Mouse (Mus musculus) left cerebral cortex, adult 8-10 months (tissue): ENCODE results near the gene Mex3a. TPM values are rescaled to one million over a fixed set of nuclear protein-coding genes. Genes with fewer than 3 reads are reported as not detected.

Source experiments
- DNase-seq, 2 experiments: peaks; one replicate each; pipeline ENCODE4 v3.0.0; 2022; ENCODE audit warnings: low spot score in 2 of 2
- total RNA-seq, 4 experiments: library from RNA; stranded (reverse); gene quantifications; 2 replicates each; pipeline ENCODE4 v1.2.4; 2022

Mex3a gene
- 1 to 10 TPM; 2.3 to 3.1 (median 2.6) TPM for total RNA-seq

GRCm38 (mm10) chr3:88532299-88532674 is at the start of gene Mex3a:
TSS of gene Mex3a (plus strand) at chr3:88532395.
- DNase-seq = no peak

DNA sequence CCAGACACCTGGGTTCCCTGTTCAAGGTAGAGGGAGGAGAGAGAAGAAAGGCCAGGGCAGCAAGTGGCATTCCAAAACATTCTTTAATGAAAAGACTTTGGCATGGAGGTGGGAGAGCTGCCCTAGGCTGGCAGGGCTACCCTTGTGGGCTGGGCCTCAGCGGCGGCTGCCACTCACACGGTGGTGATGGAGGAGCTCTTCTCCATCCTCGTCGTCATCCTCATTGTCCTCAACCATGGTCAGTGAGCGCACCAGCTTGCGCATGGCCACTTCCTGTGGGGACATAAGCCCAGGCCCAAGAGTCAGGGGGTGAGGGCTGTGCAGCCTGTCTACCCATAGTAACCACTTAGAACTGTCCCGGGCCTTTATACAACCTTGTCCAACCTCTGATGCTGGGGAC is 49.1 kb upstream of the Mex3a start:
- no peak for DNase-seq

DNA sequence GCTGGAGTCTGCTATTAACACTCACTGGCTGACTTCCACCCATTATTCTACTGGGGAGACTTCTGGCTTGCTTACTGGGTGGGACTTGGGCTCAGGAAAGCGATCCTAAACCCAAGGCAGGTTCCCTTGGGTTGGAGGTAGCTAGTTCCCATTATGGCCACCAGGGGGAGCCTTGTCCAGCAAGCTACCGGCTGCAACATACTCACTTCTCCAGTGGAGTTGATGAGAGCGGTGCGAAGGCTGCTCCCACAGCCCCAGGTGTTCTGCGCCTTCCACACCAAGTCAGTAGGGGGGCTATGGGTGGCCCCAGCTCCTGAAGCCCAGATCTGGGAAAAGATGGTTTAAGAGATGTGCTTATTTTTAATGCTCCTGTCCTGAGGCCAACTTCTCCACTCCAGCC is 48.6 kb upstream of the Mex3a start:
- DNase-seq = peak in 1 of 2 experiments; percentile 69

GRCm38 (mm10) chr3:88484597-88485316 is 47.4 kb upstream of the Mex3a start:
- DNase-seq = no peak

- no peak for DNase-seq
Observed at GRCm38 (mm10) chr3:88486043-88486442, 46.2 kb upstream of the Mex3a start.

DNA sequence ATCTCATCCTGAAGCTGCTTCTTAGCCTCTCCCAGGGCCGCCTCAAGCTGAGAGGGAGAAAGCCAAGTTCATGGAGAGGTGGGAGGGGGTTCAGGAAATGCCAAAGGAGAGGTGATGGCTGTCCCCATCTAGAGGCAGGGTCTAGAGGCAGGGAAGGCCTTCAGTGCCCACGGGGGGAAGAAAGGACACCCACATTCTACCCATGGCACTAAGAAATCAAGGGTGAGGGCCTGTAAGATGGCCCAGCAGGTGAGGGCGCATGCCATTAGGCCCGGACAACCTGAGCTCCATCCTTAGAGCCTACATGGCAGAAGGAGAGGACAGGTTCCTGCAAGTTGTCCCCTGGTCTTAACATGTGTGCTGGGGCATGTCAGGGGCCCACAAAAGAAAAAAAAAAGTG is 45.3 kb upstream of the Mex3a start:
- DNase-seq = no peak

DNA sequence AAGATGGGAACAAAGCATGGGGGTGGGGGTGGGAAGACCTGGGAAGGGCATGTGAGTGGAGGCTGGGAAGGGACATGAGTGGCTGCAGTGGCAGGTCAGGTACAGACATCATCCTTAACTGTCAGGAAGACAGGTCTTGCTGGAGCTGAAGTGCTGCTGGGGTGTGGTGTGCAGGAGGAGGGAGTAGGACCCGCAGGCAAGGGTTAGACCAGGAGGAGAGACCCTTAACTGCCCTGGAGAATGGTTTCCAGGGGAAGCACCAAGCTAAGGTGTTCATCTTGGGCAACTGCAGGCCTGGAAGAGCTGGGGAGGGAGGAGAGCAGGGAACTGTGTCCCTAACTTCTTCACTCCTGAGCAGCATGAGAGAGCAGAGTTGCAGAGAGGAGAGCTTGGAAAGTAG is 44.8 kb upstream of the Mex3a start:
- DNase-seq = no peak

- no peak for DNase-seq
Observed at GRCm38 (mm10) chr3:88493706-88494582, 38.3 kb upstream of the Mex3a start.

DNA sequence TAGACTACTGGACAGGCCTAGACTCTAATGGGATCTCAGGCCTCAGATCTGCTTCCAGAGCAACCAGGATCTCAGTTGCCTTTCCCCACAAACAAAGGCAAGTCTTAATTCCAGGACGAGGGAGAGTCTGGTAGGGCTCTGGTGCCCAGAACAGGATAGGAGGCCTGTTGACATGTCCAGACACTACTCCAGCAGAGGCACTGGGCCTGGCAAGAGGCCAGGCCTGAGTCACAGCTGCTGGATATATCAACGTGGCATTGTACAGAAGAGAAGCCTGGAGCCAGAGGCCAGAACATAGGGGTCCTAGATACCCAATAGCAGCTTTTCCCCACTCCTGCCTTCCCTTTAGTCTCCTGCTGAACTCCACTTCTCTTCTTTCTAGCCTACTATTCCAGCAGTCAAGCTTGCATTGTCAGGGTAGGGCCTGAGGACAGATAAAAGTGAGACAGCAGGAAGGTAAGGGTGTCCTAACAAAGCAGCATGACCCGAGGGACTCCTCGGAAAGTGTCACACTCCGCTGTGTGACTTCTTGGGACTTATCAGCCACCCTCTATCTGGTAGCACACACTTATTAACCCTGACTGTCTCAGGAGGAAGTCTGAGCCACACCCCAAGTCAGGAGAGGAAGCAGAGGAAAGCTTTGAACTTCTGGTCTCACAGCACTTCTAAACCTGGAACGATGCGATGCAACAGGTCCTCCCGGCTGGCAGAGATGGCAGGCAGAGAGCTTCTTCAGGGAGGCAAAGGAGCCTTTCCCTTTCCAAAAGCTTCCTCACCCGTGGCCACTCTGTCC is 37.2 kb upstream of the Mex3a start:
- DNase-seq = no peak

- DNase-seq = no peak
Observed at GRCm38 (mm10) chr3:88495741-88496415, 36.3 kb upstream of the Mex3a start.

GRCm38 (mm10) chr3:88499580-88499979 is 32.6 kb upstream of the Mex3a start:
- no peak for DNase-seq

- no peak for DNase-seq
Observed at GRCm38 (mm10) chr3:88500087-88500486, 32.1 kb upstream of the Mex3a start.

DNA sequence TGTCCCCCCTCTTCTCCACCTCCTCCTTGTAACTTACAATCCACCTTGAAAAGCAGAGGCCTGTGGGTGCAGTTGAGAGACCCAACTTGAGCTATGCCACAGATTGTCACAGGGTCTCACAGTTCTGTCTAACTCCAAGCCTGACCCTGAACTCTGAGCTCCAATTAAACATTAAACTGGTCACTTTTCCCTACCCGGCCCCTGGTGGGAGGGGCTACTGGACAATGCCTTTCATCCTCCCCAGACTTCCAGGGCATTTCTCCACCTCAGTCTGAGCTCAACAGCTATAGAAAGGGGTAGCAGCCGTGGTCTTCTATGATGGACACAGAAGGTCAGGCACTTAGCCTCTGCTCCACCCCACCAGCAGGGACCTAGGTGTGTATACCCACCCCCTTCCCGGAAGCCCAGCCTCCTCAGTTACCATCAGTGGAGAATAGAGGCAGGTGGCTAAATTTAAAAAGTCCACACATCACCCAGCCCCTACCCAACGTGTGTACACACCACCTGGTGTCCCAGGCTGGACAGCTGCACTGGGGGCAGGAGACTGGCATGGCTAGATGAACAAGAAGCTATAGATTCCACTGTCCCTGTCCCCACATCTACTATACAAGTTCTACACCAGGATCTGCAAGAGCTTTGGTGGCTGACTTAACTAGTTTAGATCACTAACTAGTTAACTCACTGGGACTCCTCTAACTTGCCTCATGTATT is 31.4 kb upstream of the Mex3a start:
- no peak for DNase-seq

GRCm38 (mm10) chr3:88501366-88502030 is 30.7 kb upstream of the Mex3a start:
- no peak for DNase-seq

DNA sequence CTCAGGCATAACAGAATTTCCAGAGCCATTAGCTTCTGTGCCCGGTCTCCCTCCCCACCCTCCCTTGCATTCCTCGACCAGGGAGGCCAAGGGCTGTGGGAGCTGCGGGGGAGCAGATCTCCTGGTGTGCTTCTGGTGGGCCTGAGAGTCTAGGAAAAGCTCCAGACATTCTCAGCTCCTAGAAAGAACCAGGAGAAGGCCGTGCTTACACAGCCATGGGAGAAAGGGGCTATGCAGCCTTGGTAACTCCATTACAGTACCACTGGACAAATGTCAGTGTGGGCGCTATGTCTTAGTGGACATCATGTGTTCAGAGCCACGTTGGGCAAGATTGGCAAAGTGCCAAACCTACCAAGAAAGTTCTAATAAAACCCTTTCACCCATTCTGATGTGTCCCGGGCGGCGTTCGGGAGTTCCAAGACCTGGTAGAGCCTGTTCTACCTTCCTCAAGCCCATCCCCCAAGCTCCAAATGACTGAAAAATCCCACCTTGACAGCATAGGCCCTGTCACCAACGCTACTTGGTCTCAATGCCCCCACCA is 30.1 kb upstream of the Mex3a start:
- no peak for DNase-seq

GRCm38 (mm10) chr3:88502641-88503504 is 29.3 kb upstream of the Mex3a start:
- DNase-seq = peak; percentile 92 to 97

- peak in 1 of 2 experiments; percentile 70 for DNase-seq
Observed at GRCm38 (mm10) chr3:88503505-88503863, 28.7 kb upstream of the Mex3a start.

DNA sequence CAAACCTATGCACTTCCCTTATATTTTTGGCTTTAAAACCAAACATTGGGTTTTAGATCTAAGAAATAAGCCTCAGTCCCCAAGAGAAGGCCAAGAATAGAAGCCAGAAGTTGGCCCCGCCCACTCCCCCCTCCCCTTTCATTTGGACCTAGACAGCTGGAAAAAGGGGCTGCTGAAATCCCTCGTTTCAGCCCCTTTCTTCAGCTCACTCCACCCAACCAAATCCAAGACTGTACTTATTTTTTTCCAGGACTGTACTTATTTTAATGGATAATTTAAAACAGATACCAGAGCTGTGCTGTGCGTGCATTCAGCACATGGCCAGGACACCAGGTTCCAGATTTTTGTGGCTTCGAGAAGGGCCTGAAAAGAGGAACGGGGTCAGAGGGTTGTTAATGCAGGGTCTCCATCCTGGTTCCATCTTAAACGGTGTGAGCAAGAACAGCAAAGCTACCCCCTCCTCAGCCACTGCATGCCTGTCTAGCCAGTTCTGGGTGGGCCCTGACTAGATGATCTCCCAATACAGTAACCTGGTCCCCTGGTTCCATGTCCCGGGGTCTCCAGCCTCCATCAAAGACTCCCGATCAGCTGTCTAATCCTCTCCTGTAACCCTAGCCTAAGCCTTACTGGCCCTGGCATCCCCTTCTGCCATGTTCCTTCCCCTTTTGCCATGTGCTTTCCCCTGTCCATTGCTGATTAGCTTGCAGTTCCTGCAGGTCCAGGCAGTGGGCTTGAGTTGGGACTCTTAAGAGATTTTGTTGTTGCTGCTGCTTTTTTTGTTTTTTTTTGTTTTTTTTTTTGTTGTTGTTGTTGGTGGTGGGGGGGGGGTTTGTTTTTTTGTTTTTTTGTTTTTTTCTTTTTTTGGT is 28.1 kb upstream of the Mex3a start:
- DNase-seq = no peak
